Mouse (Mus musculus) inflammation-experienced regulatory T-cells, adult 6 months (primary cell): Measurements from ENCODE around the gene Hp1bp3. TPM values are rescaled to one million over a fixed set of nuclear protein-coding genes. Genes with fewer than 3 reads are reported as not detected.
A peak's percentile ranks its signal among the peaks of the same experiment; 100 is the strongest.

Experiments used
- ATAC-seq: one replicate; pipeline ENCODE4 v1.8.0; 2017
- polyA plus RNA-seq, 3 experiments: library from polyadenylated mRNA; unstranded; fragments of 100-300 nt; shearing (Covaris generic); gene quantifications; one replicate each; pipeline ENCODE4 v1.2.1; 2017

The Hp1bp3 gene
- polyA plus RNA-seq, 3 experiments from 2014 or later: 144 to 154 (median 152) TPM

DNA sequence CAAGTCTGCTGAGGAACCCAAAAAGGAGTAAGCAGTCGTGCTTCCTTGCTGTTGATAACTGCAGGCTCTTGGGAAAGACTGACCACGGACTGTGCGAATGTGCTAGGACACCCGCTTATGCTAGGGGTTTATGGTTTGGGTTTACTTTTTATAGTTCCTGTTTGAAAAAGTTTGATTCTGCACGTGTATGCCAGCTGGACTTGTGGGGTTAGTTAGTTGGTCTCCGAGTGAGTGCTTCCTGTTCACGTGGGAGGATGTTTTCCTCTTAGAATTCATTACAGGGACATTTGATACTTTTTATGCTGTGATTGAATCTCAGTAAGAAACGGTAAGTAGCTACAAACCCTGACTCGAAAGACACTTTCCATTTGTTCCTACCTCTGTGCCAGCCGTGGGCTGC, 7.5 kb downstream of the Hp1bp3 start:
- ATAC-seq: peak; percentile 44

DNA sequence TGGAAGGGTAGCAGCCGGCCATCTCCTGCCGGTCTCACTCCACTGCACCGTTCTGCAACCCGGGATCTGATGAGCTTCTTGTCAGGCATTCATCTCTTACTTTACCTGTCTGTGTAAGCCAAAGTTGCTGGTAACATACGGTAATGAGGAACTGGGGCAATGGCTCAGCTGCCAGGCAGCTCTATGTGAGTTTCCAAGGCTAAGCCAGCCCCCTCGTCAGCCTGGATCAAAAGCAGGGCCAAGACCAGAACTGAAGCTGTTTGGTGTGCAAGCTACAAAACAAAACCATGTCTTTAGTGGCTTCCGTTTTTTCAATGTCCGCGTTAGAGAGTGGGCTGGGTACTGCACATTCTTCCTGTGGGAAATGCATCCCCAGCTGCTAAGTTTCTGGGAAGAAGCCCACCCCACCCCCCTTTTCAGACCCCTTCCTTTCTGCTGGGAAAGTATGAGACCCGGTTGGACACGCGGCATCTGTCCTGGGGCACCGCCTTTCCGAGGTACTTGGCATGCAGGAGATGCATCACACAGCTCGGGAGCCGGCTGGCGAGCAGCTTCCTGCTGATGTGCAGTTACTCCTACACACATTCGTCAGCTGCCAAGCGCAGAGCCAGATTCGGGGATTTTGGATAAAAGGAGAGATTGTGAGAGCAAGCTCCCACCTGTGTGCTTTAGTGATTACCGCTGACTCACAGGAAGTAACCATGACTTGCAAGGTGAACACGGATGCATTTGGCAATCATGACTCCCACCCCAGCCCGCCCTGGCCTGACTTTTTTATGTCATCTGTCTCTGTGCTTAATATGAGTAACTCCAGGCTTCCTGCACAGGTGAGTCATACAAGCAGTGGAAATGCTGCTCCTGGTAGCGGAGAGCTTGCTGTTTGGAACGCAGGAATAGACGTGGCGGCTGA, 30.9 kb downstream of the Hp1bp3 start:
- ATAC-seq: no peak

DNA sequence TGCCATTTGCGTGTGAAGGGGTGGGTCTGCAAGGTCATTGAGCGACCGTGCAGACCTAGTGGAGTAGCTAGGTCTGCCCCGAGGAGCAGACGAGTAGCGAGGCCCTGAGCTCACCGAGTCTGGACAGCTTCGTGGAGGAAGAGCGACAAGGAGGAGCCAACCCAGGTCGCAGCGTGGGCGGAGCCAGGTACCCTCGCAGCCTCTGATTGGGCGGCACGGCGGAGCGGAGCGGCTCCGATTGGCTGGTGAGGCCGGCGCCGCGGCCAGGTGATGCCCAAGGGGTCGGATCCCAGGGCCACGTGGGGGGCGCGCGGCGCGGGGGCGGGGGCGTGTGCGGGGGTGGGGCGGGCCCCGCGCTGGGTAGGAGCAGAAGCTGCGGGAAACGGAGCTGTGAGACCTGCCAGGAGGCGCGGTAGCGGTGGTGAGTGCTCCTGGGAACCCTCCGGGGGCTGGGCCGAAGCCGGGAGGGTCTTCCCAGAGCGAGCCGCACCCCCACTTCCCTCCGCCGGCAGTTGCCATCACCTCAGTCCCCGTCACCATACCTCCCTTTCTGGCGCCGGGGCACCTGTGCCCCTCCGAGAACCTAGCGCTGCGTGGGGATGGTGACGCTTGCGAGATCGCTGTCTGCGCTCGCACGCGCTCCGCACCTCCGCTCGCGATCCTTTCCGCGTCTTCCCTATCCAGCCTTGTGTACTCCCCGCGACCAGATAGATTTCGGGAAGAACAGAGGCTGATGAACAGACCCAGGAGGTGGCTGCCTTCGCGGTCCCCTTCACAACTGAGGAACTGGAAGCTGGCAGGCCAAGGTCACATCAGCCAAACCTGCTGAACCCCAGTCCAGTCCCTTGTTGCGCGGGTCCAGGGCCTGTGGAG, 34.2 kb downstream of the Hp1bp3 start, which contains the start of the genes Sh2d5 and Kif17:
TSS of gene Sh2d5 (plus strand) at position 316 of the 873 bp plus-strand sequence.
TSS of gene Kif17 (plus strand) at position 348 of the 873 bp plus-strand sequence.
- peak; percentile 74 for ATAC-seq

DNA sequence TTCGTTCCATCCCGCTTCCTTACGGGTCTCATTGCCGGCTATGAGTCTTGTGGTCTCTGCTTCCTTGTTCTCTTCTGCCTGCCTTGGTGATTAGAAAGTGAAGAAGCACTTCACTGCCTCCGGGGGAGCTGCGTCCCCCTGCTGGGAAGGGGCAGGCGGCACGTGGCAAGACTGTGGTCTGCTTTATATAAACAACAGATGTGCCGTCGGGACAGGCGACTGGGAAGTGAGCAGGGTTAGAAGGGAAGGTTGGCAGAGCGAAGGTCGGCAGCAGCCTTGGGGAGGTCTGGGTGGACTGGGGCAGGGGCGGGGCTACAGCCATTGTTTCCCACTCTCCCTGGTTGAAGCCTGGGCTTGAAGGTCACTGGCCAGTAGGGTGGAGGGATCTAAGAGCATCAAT, 35.7 kb downstream of the Hp1bp3 start:
- no peak for ATAC-seq

DNA sequence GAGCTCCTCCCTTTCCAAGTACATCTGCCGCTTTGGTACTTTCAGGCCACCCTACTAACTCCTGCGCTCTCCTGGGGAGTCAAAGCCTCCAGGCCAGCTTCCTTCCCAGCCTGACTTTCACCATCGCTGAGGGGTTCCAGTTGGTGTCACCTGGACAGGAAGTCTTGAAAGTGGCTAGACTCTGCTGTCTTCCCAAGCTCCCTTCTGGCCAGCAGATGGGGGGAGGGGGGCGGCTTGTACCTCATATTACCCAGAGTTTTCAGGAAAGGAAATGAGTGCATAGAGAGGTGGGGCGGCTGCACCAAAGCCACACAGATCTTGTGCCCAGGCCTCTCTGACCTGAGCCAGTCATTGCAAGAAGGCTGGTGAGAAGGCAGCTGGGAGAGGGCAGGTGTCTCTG, 36.1 kb downstream of the Hp1bp3 start:
- ATAC-seq: no peak

DNA sequence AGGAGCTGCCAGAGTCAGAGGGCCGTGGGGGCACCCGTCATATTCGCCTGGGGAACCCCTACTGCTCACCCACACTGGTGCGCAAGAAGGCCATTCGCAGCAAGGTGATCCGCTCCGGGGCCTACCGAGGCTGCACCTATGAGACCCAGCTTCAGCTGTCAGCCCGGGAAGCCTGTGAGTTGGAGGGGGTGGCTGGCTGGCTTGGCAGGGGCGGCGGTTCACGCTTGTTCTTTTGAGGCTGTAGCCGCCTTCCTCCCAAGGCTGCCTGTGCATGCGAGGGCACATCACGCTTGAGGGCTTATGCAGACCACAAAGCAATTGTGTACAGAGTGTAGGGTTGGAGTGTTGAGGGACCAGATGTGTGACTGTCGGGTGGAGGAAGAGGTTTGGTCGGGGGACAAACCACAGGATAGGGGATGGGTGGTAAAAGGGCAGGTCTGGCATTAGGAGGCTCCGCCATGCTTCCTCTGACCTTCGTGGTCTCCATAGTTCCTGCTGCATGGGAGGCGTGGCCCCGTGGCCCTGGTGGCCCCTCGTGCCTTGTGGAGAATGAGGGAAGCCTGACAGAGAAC, 41.1 kb downstream of the Hp1bp3 start:
- ATAC-seq: no peak

DNA sequence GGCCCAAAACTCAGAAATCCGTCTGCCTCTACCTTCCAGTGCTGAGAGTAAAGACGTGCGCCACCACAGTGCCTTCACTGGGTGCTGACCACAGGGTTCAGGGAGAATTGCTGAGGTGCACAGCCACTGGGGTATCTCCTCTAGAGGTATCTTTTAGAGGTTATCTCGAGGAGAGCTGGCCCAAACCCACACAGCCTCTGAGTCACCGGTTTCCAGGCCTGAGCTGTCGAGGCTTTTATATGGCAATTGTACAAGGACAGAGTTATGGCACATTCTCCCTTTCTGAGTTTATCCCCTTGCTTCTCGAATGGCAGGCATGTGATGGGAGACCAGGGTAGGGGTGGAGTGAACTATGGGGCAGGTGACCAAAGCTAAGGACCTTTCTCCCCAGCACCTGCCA, 42.6 kb downstream of the Hp1bp3 start:
- no peak for ATAC-seq

DNA sequence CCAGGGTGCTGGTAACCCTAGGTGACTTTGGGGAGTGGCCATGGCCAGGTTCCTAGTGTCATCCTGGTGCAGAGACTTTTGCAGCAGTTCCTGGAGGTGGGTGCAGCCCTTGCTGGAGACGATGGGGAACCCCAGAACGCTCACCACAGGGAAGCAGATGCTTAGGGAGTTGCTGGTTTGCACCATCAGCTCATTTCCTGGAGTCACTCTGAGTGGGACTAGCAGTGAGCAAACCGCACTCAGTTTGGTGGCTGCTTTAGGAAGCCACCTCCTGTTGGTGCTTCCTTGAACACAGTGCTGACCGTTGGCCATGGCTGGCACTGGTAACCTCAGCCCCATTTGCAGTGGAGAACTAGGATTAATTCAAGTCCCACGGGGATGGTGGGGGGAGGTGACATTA, 43.4 kb downstream of the Hp1bp3 start:
- no peak for ATAC-seq

DNA sequence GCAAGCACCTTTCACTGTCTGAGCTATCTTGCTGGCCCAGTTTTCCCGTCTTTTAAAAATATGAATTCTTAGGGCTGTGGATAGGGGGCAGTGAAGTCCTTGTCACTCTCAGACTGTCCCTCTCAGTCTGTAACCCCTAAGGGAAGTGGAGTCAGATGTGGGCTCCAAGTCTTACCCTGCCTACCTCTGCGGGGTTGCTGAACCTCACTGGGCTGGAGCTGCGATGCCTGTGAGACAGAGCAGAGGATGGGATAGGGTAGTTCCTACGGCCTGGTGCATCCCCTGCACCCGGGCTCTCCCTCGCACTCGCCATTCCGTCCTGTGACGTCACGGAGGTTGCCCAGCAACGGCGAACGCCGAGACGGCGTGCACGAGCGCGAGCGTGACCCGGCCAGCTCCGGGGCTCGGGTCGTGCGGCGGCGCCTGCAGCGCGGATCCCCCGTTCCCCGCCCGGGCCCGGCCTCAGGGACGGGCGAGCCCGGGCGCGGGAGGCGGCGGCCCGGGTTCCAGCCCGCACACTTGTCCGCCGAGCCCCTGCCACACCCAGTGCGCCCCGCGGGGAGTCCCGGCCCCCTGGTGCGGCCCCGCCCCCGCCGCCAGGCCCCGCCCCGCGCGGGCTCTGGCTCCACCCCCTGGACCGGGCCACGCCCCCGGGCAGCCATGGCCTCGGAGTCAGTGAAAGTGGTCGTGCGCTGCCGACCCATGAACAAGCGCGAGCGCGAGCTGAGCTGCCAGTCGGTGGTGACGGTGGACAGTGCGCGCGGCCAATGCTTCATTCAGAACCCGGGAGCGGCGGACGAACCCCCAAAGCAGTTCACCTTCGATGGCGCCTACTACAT, 46.0 kb downstream of the Hp1bp3 start:
- ATAC-seq: peak; percentile 78

DNA sequence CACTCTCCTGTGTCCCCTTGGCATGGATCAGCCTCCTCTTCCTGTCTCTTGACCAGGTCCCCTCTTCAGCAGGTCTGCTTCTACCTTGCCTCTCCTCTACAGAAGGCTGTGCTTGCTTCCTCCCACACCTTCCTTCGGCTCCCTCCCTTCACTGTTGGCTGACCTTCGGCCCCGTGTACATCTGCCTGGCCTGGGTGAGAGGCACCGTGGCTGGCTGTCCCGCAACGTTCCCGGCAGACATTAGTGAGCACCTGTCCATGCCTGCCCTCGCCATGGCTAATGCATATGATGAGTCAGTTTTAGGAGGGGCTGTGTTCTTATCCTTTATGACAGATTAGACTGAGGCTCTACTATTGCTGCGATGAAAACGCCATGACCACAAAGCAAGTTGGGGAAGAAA, 51.8 kb downstream of the Hp1bp3 start:
- ATAC-seq: no peak

DNA sequence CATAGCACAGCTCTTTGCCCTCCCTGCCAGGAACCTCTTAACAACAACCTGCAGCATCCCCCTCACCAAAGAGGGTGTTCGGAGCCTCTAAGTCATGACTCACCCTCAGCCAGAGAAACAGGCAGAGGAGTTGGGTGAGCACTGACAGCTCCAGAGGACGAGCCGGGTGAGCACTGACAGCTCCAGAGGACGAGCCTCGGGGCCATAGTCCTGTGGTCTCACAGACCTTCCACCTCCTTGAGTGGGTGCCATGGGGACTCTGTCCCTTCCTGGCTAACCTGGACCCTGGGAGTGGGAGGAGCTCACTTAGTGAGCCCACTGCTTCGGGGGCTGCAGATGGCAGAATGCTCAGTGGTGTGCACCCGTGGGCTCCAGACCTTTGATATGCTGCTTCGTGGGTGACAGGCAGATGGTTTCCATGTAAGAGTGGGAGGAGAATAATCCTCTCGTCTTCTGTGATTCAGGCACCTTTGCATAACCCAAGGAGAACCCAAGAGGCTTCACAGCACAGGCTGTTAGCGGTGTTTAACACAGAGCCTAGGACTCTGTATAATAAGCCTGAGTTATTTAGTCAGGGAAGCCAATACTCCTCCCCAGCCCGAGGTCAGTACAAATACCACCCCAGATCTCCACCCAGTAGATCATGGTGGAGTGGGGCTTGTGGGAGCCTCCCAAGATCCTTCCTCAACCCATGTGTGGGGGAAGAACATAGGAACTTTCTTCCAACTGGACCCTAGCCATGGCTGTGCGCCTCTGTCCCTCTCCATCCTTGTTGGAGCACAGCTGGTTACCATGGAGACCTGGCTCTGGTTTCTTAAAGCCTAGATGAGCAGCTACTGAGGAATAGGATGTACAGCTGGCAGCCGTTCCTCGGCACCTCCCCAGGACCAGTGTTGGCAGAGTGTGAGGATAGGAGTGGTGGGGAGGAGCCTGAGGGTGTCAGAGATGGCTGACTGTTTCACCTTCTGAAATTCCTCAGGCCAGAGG, 56.2 kb downstream of the Hp1bp3 start:
- ATAC-seq: no peak

DNA sequence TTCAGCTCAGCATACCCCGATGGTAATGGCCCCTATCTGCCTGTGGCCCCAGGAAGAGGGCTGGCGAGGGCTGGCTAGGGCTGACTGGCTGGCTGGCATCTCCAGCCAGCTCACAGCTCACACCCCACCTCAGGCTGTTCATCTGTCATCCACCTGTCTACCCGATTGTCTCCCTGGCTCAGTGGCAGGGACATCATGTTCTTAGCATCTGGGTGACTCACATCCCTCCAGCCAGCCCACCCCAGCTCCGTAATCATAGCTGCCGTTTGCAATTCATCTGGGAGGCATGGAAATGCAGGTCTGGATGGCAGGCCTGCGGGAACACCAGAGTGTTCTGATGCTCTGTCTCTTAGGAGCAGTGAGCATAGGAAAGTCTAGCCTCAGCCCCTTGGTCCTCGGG, 62.2 kb downstream of the Hp1bp3 start:
- no peak for ATAC-seq

DNA sequence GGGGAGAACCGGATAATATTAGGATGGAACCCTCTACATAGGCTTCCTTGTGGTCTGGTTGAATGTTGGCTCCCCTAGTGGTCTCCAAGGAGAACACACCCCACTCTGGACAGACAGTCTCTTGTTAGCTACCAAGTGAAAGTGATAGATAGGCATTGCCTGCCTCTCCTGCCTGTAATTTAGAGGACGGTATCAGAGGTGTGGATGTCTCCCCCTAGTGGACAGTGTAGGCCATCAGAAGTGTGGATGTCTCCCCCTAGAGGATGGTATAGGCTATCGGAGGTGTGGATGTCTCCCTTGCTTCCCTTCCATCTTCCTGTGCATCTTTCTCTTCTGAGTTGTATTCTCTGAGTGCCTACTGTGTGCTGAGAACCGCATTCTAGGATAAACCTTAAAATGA, 66.7 kb downstream of the Hp1bp3 start:
- ATAC-seq: peak; percentile 91

DNA sequence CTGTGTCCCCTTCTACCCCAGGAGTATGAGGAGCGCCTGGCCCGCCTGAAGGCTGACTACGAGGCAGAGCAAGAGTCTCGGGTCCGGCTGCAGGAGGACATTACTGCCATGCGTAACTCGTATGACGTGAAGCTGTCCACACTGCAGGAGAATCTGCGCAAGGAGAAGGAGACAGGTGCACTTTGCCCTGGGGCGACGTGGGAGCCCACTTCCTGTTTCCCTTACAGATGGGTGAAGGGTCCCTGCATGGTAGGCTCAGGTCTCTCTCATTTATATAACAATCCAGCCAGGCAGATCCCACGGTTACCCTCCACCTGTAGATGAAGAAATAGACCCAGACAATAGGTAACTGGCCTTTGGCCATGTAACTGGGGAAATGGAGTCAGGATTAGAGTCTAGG, 70.3 kb downstream of the Hp1bp3 start:
- ATAC-seq: no peak

DNA sequence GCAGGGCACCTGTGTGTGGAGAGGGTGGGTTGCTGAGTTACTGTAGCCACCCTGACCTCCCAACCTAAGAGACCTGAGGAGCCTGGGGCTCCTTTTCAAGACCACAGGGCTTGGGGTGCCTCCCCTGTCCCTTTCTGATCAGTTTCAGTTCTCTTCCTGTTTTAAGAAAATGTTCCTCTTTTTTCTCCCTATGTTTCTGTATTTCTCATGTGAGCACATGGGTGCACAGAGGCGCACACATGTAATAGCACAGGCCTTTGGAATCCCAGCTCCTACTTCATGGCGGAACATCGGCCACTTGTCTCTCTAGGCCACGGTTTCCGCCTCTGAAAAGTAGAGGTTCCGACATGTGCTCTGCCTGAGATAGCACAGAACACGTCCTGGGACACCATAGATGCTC, 72.6 kb downstream of the Hp1bp3 start:
- ATAC-seq: no peak

DNA sequence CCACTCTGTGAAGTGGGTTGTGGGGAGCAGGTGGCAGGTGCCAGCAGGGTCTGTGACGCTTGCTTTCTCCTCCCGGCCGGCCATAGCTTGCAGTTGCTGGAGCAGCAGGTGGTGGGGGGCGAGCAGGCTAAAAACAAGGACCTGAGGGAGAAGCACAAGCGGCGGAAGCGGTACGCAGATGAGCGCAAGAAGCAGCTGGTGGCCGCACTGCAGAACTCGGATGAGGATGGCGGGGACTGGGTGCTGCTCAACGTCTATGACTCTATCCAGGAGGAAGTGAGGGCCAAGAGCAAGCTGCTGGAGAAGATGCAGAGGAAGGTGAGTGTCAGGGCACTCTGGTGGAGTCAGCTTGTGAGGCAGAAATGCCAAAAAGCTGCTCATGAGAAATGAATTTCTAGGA, 75.9 kb downstream of the Hp1bp3 start:
- ATAC-seq: no peak

DNA sequence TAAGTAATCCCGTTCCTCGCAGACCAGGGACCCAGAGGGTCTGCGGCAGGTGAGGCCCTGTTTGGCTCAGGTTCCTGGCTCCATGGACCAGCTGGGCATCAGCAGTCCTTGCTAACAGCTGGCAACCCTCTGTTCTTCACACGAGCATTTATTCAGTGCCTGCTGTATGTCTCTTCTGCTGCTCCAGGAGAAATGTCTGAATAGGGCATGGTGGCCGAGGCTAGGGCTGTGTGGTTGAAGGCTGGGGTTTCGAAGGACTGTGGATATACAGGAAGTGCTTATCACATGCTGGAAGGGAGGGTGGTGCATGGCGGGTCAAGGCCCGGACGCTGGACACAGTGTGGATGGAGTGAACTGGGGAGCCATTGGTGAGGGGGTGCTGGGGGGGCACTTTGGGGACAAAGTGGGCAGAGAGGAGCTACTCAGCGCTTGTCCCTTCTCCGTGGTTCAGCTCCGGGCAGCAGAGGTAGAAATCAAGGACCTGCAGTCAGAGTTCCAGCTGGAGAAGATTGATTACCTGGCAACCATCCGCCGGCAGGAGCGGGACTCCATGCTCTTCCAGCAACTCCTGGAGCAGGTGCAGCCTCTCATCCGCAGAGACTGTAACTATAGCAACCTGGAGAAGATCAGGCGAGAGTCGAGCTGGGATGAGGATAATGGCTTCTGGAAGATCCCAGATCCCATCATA, 77.3 kb downstream of the Hp1bp3 start:
- ATAC-seq: no peak

DNA sequence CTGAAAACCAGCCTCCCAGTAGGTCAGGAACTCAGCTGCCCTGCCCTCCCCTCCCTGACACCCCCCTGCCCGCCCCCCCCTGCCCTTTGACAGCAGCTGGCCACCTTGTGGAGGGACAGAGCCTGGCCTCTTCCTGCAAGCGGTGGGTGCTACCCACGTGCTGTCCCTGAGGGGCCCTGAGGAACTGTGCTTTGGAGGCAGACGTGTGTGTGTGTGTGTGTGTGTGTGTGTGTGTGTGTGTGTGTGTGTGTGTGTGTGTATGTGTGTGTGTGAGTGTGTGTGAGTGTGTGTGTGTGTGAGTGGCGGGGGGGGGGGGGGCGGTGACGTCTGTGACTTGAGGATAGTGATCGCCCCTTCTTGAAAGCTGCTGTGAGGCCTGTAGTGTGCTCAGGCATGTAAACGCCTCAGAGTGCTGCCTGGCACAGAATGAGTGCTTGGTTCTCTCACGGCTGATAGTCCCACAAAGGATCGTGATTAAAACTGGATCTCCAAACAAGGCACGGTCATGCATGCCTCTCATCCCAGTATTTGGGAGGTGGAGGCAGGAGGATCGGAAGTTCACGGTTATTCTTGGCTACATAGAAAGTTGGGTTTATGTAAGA, 78.0 kb downstream of the Hp1bp3 start:
- no peak for ATAC-seq
